Mouse (Mus musculus): Measurements from ENCODE around the gene Anapc7. TPM values are rescaled to one million over a fixed set of nuclear protein-coding genes. Genes with fewer than 3 reads are reported as not detected.
"Not testable (repeated sequence)": the region's sequence is repeated elsewhere in the genome, so short reads cannot be mapped to it uniquely, and the experiment has no call there.

Gene Anapc7
- total RNA-seq, 4 experiments from 2014 or later: 30.2 to 35.9 (median 33.9) TPM

GRCm38 (mm10) chr5:122451324-122451723 is 29.8 kb downstream of the Anapc7 start:
- DNase-seq (ENCODE audit: low spot score): no peak

- DNase-seq (ENCODE audit: low spot score): no peak
These were observed 30.7 kb downstream of the Anapc7 start for GRCm38 (mm10) chr5:122452194-122452593.

GRCm38 (mm10) chr5:122453188-122453587 is 31.7 kb downstream of the Anapc7 start:
- no peak for DNase-seq (ENCODE audit: low spot score)

GRCm38 (mm10) chr5:122454442-122454841 is 32.9 kb downstream of the Anapc7 start:
- DNase-seq (ENCODE audit: low spot score): no peak

GRCm38 (mm10) chr5:122454883-122455282 is 33.4 kb downstream of the Anapc7 start:
- DNase-seq (ENCODE audit: low spot score): no peak

GRCm38 (mm10) chr5:122455584-122455983 is 34.1 kb downstream of the Anapc7 start:
- DNase-seq (ENCODE audit: low spot score): no peak

GRCm38 (mm10) chr5:122457054-122457453 is 35.6 kb downstream of the Anapc7 start:
- DNase-seq (ENCODE audit: low spot score): not testable (repeated sequence)

- DNase-seq (ENCODE audit: low spot score): no peak
These were observed 36.6 kb downstream of the Anapc7 start for GRCm38 (mm10) chr5:122458066-122458465.

GRCm38 (mm10) chr5:122459335-122459734 is 37.8 kb downstream of the Anapc7 start:
- DNase-seq (ENCODE audit: low spot score): no peak

GRCm38 (mm10) chr5:122460656-122461055 is 39.2 kb downstream of the Anapc7 start:
- DNase-seq (ENCODE audit: low spot score): no peak

GRCm38 (mm10) chr5:122461431-122461830 is 39.9 kb downstream of the Anapc7 start:
- no peak for DNase-seq (ENCODE audit: low spot score)

GRCm38 (mm10) chr5:122471658-122472057 is 50.2 kb downstream of the Anapc7 start:
- DNase-seq (ENCODE audit: low spot score): no peak

- no peak for DNase-seq (ENCODE audit: low spot score)
These were observed 53.3 kb downstream of the Anapc7 start for GRCm38 (mm10) chr5:122474643-122475363.

- DNase-seq (ENCODE audit: low spot score): no peak
These were observed 54.6 kb downstream of the Anapc7 start for GRCm38 (mm10) chr5:122476078-122476477.

GRCm38 (mm10) chr5:122477492-122477891 is 56.0 kb downstream of the Anapc7 start:
- no peak for DNase-seq (ENCODE audit: low spot score)

GRCm38 (mm10) chr5:122479131-122479530 is 57.6 kb downstream of the Anapc7 start:
- no peak for DNase-seq (ENCODE audit: low spot score)

GRCm38 (mm10) chr5:122481844-122482243 is 60.4 kb downstream of the Anapc7 start:
- peak; percentile 64 for DNase-seq (ENCODE audit: low spot score)

GRCm38 (mm10) chr5:122482733-122483391 is 61.4 kb downstream of the Anapc7 start:
- no peak for DNase-seq (ENCODE audit: low spot score)

- DNase-seq (ENCODE audit: low spot score): not testable (repeated sequence)
These were observed 64.8 kb downstream of the Anapc7 start for GRCm38 (mm10) chr5:122486243-122486642.

GRCm38 (mm10) chr5:122487825-122488224 is 66.3 kb downstream of the Anapc7 start:
- no peak for DNase-seq (ENCODE audit: low spot score)

- DNase-seq (ENCODE audit: low spot score): no peak
These were observed 68.7 kb downstream of the Anapc7 start for GRCm38 (mm10) chr5:122490148-122490547.

GRCm38 (mm10) chr5:122491385-122491784 is 69.9 kb downstream of the Anapc7 start:
- DNase-seq (ENCODE audit: low spot score): no peak

GRCm38 (mm10) chr5:122493035-122493434 is 71.5 kb downstream of the Anapc7 start:
- DNase-seq (ENCODE audit: low spot score): no peak

Data from heart, adult 8-10 months (tissue).